Mouse (Mus musculus) liver, postnatal 0 days (tissue): ENCODE data around the gene Fmo1.

Source experiments
- CTCF ChIP-seq: sonication (generic); IDR thresholded peaks from 2 replicates; pipeline ENCODE4 v1.5.1; 2016; ENCODE audit warnings: antibody characterized with exemption, low read depth
- EP300 ChIP-seq: IDR thresholded peaks from 2 replicates; pipeline ENCODE4 v1.6.1; 2016; ENCODE audit warnings: antibody characterized with exemption, low read depth, mild to moderate bottlenecking

DNA sequence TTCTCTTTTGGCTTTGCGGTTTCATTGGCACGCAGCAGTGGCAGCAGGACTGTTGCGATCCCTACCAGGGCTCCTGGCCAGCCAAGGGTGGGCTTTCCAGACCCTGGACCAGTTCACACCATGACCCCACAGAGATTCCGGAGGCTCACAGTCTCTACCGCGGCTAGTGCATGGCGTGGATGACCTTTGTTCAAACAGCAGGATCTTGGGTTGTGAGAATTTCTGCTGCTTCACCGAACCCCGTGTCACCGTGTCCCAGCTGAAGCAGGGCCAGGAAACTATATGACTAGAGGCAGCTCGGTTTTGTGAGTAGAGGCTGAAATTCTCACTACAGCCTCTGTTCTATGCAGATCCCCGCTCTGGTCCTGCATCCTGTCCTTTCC lies 7.7 kb downstream of the Fmo1 start:
- TF ChIP-seq CTCF (no peak), EP300 (no peak)
